Mouse (Mus musculus) testis, adult 2 months (tissue): Measurements from ENCODE around the gene Urad. TPM values are rescaled to one million over a fixed set of nuclear protein-coding genes. Genes with fewer than 3 reads are reported as not detected.

Source experiments
- H3K27ac ChIP-seq: fragments of 200-500 bp; 2 replicates; pipeline ENCODE4 v1.5.1; 2012; ENCODE audit warnings: low read depth, low read length; ENCODE audit not compliant: control insufficient read depth, insufficient read depth
- H3K27me3 ChIP-seq: fragments of 200-500 bp; 2 replicates; pipeline ENCODE4 v1.6.1; 2012; ENCODE audit warnings: mild to moderate bottlenecking, low read length, moderate library complexity; ENCODE audit not compliant: control insufficient read depth, insufficient read depth
- H3K36me3 ChIP-seq: fragments of 200-500 bp; 2 replicates; pipeline ENCODE4 v1.6.1; 2012; ENCODE audit warnings: mild to moderate bottlenecking, low read length; ENCODE audit not compliant: control insufficient read depth, insufficient read depth
- H3K4me1 ChIP-seq: fragments of 200-500 bp; 2 replicates; pipeline ENCODE4 v1.6.1; 2012; ENCODE audit warnings: low read length; ENCODE audit not compliant: control insufficient read depth, insufficient read depth
- H3K4me3 ChIP-seq: fragments of 200-500 bp; 2 replicates; pipeline ENCODE4 v1.5.1; 2012; ENCODE audit warnings: low read depth, mild to moderate bottlenecking, low read length, moderate library complexity, mixed read lengths; ENCODE audit not compliant: control insufficient read depth
- CTCF ChIP-seq: fragments of 200-500 bp; IDR thresholded peaks from 2 replicates; pipeline ENCODE4 v1.5.1; 2012; ENCODE audit warnings: low read depth, mild to moderate bottlenecking, inconsistent platforms, low read length, moderate library complexity; ENCODE audit not compliant: control insufficient read depth, insufficient read depth, insufficient replicate concordance
- POLR2A ChIP-seq: fragments of 200-500 bp; IDR thresholded peaks from 2 replicates; pipeline ENCODE4 v1.6.1; 2012; ENCODE audit warnings: low read depth, mild to moderate bottlenecking, inconsistent platforms, low read length, moderate library complexity; ENCODE audit not compliant: control insufficient read depth
- polyA plus RNA-seq: library from polyadenylated mRNA; depleted of rRNA; stranded (reverse); fragments of >200 nt; gene quantifications from 2 replicates; pipeline ENCODE4 v1.2.3, GENCODE M21; 2012

The Urad gene
- polyA plus RNA-seq, 1 experiment, result not detected

- peaks cover 8% of the 10 kb centered on the region for H3K4me1 ChIP-seq
- TF ChIP-seq CTCF, result no peak
- no peak for TF ChIP-seq POLR2A
- no peak overlapping the region for H3K4me3 ChIP-seq
- no peak overlapping the region for H3K27ac ChIP-seq
- no peaks in the 10 kb centered on the region for H3K36me3 ChIP-seq
- peaks cover 3% of the 10 kb centered on the region for H3K27me3 ChIP-seq
Measured at GRCm38 (mm10) chr5:147305166-147305565, 17.1 kb downstream of the Urad start.

- peaks cover 8% of the 10 kb centered on the region for H3K4me1 ChIP-seq
- H3K27me3 ChIP-seq, result peaks cover 3% of the 10 kb centered on the region
- no peaks in the 10 kb centered on the region for H3K36me3 ChIP-seq
- no peak overlapping the region for H3K27ac ChIP-seq
- TF ChIP-seq CTCF, result no peak
- no peak for TF ChIP-seq POLR2A
- H3K4me3 ChIP-seq, result no peak overlapping the region
Measured at GRCm38 (mm10) chr5:147304276-147305155, 17.7 kb downstream of the Urad start.

GRCm38 (mm10) chr5:147302746-147303400 lies 19.4 kb downstream of the Urad start:
- H3K4me1 ChIP-seq, result peaks cover 8% of the 10 kb centered on the region
- no peak for TF ChIP-seq CTCF
- TF ChIP-seq POLR2A, result no peak

DNA sequence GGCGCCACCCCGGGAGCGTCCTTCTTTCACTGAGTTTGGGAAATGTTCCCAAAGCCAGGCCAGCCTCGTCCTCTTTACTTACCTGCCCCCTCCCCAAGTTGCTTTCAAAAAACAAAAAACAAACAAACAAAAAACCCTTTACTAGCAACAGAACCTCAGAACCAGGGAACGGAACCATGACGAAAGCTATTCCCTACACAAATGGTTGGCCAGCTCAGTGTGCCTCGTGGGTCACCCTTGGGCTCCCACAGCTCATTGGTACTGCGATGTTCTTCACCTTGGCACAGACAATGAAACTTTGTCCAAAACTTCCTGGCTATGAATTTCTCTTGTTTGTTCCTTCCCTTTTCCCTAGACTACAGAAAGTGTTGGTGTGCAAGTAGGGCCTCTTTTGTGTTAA lies 20.1 kb downstream of the Urad start:
- H3K4me1 ChIP-seq, result peaks cover 8% of the 10 kb centered on the region
- no peak for TF ChIP-seq POLR2A
- no peak for TF ChIP-seq CTCF
- H3K27ac ChIP-seq, result no peak overlapping the region
- H3K27me3 ChIP-seq, result peaks cover 3% of the 10 kb centered on the region
- no peaks in the 10 kb centered on the region for H3K36me3 ChIP-seq
- no peak overlapping the region for H3K4me3 ChIP-seq

More at GRCm38 (mm10) chr5:147302746-147303400, 19.4 kb downstream of the Urad start:
- Histone ChIP-seq H3K27me3 (peaks cover 3% of the 10 kb centered on the region), H3K36me3 (no peaks in the 10 kb centered on the region), H3K4me3 (no peak overlapping the region), H3K27ac (no peak overlapping the region)

GRCm38 (mm10) chr5:147301781-147302070 lies 20.5 kb downstream of the Urad start:
- Histone ChIP-seq H3K27ac (no peak overlapping the region), H3K4me3 (no peak overlapping the region), H3K36me3 (no peaks in the 10 kb centered on the region), H3K27me3 (peaks cover 3% of the 10 kb centered on the region), H3K4me1 (peaks cover 7% of the 10 kb centered on the region)
- no peak for TF ChIP-seq CTCF
- no peak for TF ChIP-seq POLR2A

DNA sequence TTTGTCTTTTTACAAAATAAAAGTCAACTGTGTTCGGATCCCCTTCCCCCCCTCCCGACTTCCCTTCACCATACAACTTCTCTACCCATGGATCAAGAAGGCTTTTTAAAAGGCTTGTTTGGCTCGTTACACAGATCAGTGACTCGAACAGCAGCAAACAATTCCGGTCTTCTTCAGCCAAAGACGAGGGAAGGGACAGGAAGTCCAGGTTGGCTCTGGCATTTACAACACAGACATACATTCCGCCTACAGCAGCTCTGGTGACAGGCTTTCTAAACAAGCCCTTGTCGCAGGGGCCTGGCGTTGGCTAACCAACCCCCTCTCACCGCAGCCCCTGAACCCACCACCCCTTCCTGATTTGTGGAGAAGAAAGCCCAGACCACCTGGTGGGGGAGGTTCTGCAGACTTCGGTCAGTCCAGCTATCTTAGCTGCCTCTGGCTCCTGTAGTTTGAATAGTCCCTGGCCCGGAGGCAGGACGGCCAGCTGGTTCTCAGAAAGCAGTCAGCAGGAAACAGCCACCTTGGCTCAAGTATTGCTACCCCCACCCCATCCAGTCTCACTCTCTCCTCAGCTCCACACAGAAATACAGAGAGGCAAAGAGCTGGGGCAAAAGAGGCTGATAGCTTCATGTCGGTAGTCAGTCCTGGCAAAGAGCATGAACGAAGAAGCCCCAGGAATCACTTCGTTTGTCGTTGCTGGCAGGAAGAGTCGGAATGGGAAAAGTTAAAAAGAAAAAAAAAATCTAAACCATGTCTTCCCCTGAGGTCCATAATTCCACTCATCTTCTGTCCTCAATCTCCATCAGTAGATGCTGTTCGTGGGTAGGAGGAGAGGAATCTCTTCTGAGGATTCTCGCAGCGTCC lies 21.1 kb downstream of the Urad start:
- no peaks in the 10 kb centered on the region for H3K36me3 ChIP-seq
- no peak overlapping the region for H3K4me3 ChIP-seq
- peaks cover 3% of the 10 kb centered on the region for H3K27me3 ChIP-seq
- no peak overlapping the region for H3K27ac ChIP-seq
- peaks cover 3% of the 10 kb centered on the region; the same call in 1 of the 2 replicates for H3K4me1 ChIP-seq
- TF ChIP-seq POLR2A (no peak), CTCF (no peak)

- peaks cover 2% of the 10 kb centered on the region; the same call in 1 of the 2 replicates for H3K4me1 ChIP-seq
- no peaks in the 10 kb centered on the region for H3K36me3 ChIP-seq
- no peak overlapping the region for H3K27ac ChIP-seq
- no peak overlapping the region; the same call in 1 of the 2 replicates for H3K4me3 ChIP-seq
- peaks cover 3% of the 10 kb centered on the region for H3K27me3 ChIP-seq
- no peak for TF ChIP-seq CTCF
- no peak for TF ChIP-seq POLR2A
Measured at GRCm38 (mm10) chr5:147300001-147300363, 22.3 kb downstream of the Urad start.
